ENCODE assay signal across 21 mouse cellular contexts in genomic region chr1:166296371-166296770, GRCm38 (mm10). TPM values are rescaled to one million over a fixed set of nuclear protein-coding genes. Genes with fewer than 3 reads are reported as not detected.
A peak's percentile ranks its signal among the peaks of the same experiment; 100 is the strongest.
DNase-seq lines count a peak whose midpoint lies in the region; ATAC-seq lines count a peak whose summit lies in the region.
"Had no signal": no experiment of that assay in that cellular context is flagged by ENCODE, and none has a peak within 500 bp of the region (broad histone marks: within the 10 kb centered on the region; RNA-seq: fewer than 3 reads in every experiment).

No protein-coding gene starts in this region.

- H3K36me3 ChIP-seq in kidney, embryonic 14.5 days (ENCODE audit: control insufficient read depth, insufficient read depth, low read length): no peaks in the 10 kb centered on the region
- H3K36me3 ChIP-seq: neural tube, embryonic 15.5 days had no signal

- H3K27ac ChIP-seq in kidney, embryonic 14.5 days (ENCODE audit: low read depth, low read length): no peak overlapping the region
- H3K27ac ChIP-seq: embryonic facial prominence, embryonic 10.5 days; forebrain, embryonic 13.5 days; hindbrain, embryonic 14.5 days; liver, embryonic 14.5 days; neural tube, embryonic 15.5 days had no signal

- no peaks in the 10 kb centered on the region for H3K4me1 ChIP-seq in kidney, embryonic 14.5 days (ENCODE audit: control insufficient read depth, insufficient read depth, low read length)

- H3K4me3 ChIP-seq in kidney, embryonic 14.5 days (ENCODE audit: low read length): no peak overlapping the region
- H3K4me3 ChIP-seq: embryonic facial prominence, embryonic 10.5 days; forebrain, embryonic 13.5 days; myocyte; neural tube, embryonic 15.5 days had no signal

- no peaks in the 10 kb centered on the region for H3K9me3 ChIP-seq in kidney, embryonic 14.5 days (ENCODE audit: control insufficient read depth, low read length)
- H3K9me3 ChIP-seq: embryonic facial prominence, embryonic 10.5 days; forebrain, embryonic 13.5 days; neural tube, embryonic 15.5 days had no signal

- ATAC-seq in kidney, embryonic 14.5 days (ENCODE audit: low FRiP score, low TSS enrichment): no peak
- ATAC-seq in activated CD4-positive, CD25-positive, alpha-beta regulatory T cell, adult 4 months: no peak
- ATAC-seq: forebrain, embryonic 13.5 days had no signal

- peak; percentile 29 to 30 for DNase-seq in cerebellum, adult 18-20 months
- no peak for DNase-seq in cerebellum, adult 8-10 months
- peak; percentile 59 for DNase-seq in kidney, adult 18-20 months
- DNase-seq in adrenal gland, adult 18-20 months (ENCODE audit: low spot score in 2 of 2): peak; percentile 41
- peak; percentile 69 to 74 for DNase-seq in adrenal gland, postnatal 36 days
- no peak for DNase-seq in urinary bladder, postnatal 10 days (ENCODE audit: low spot score)
- DNase-seq: gastrocnemius, postnatal 25 days; left cerebral cortex, postnatal 4 days; midbrain, embryonic 14.5 days had no signal

- no peaks in the 10 kb centered on the region; the same call in 1 of the 2 replicates for H3K27me3 ChIP-seq in kidney, embryonic 14.5 days (ENCODE audit: control insufficient read depth, insufficient read depth, low read length)
- H3K27me3 ChIP-seq: forebrain, embryonic 13.5 days; neural tube, embryonic 15.5 days had no signal

- H3K4me2 ChIP-seq in kidney, embryonic 14.5 days (replicated peaks; ENCODE audit: low read depth, low read length): no peak overlapping the region
- H3K4me2 ChIP-seq: forebrain, embryonic 13.5 days; hindbrain, embryonic 14.5 days; neural tube, embryonic 15.5 days had no signal

- H3K9ac ChIP-seq in kidney, embryonic 14.5 days (ENCODE audit: low read depth, low read length): no peak overlapping the region
- H3K9ac ChIP-seq: forebrain, embryonic 13.5 days; hindbrain, embryonic 14.5 days; liver, embryonic 14.5 days; neural tube, embryonic 15.5 days had no signal

- 80% methylated on average over 9 of the region's 9 CpGs for WGBS in kidney, embryonic 14.5 days

RNA-seq across cellular contexts. Expression of gene Ildr2, which starts 42.4 kb away (rescaled TPM):
- 1.2 and 1.3 TPM in 2 replicates for polyA plus RNA-seq in kidney, embryonic 14.5 days (2014; fragmentation: Nextera tagmentation; extraction: Ambion mirVana)
- total RNA-seq in adrenal gland, adult 18-20 months (2021): 1 to 10 TPM; 4.1 to 7.5 TPM
- 1 to 10 TPM; 4.1 to 8.0 TPM for total RNA-seq in adrenal gland, postnatal 36 days (2021)
- polyA plus RNA-seq in activated CD4-positive, CD25-positive, alpha-beta regulatory T cell, adult 4 months (2017; shearing (Covaris generic)): not detected
- total RNA-seq: CH12.LX had no signal

RNA-seq across cellular contexts. Expression of gene Mael, which starts 57.8 kb away (rescaled TPM):
- not detected in 2 replicates for polyA plus RNA-seq in kidney, embryonic 14.5 days (2014; fragmentation: Nextera tagmentation; extraction: Ambion mirVana)
- not detected for total RNA-seq in adrenal gland, adult 18-20 months (2021)
- total RNA-seq in adrenal gland, postnatal 36 days (2021): not detected
- polyA plus RNA-seq in activated CD4-positive, CD25-positive, alpha-beta regulatory T cell, adult 4 months (2017; shearing (Covaris generic)): not detected
- total RNA-seq: CH12.LX; gastrocnemius, postnatal 25 days had no signal
- polyA plus RNA-seq: embryonic facial prominence, embryonic 10.5 days; forebrain, embryonic 13.5 days; heart, postnatal 0 days; intestine, postnatal 0 days; liver, embryonic 14.5 days; lung, embryonic 16.5 days; midbrain, embryonic 14.5 days; myocyte had no signal

Comparison
In these comparisons a context has a peak if more than half of its experiments do, and no peak if none do; other contexts are left out.
1. DNase-seq: peak in cerebellum, adult 18-20 months (2 of 2), kidney, adult 18-20 months (single experiment), adrenal gland, adult 18-20 months (2 of 2) and adrenal gland, postnatal 36 days (2 of 2); none in cerebellum, adult 8-10 months (single experiment) and urinary bladder, postnatal 10 days (single experiment).